Mouse (Mus musculus): Measurements from ENCODE around the gene Il6st.
A peak's percentile ranks its signal among the peaks of the same experiment; 100 is the strongest.
"Not testable (repeated sequence)": the region's sequence is repeated elsewhere in the genome, so short reads cannot be mapped to it uniquely, and the experiment has no call there.

The Il6st gene

DNA sequence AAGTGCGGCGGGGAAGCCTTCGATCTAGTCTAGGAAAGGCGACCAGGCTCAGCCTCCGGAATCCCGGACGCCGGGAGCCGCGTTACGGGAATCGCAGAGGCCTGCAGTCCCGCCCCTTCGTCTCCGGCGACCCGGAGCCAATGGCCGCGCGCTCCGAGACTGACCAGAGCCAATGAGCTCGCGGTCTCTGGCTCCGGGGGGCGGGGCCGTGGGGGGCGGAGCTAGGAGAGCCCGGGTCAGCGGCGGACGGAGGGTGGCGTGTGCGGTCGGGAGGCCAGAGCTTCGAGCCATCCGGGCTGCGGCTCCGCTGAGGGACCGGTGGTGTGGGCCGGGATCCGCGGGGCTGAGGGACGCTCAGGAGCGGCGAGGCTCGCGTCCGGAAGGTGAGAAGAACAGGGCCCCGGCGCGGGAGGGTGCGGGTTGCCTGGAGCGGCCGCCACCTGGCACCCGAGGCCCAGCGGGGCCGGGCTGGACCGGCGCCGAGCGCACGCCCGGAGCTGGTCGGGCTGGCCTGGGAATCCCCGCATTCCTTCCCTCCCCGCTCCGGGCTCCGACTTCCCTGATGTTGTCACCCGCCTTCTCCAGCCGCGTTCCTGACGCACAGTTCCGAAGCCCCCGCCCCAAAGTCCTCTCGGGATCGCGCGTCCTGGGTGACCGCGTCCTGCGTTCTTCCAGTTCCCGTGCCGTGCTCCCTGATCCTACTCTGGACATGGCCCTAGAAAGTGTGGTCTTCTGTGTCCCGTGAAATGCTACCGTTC lies at the start of gene Il6st:
TSS of gene Il6st (plus strand) at position 203 of the 758 bp plus-strand sequence.
- DNase-seq: peak; percentile 92 to 96

DNA sequence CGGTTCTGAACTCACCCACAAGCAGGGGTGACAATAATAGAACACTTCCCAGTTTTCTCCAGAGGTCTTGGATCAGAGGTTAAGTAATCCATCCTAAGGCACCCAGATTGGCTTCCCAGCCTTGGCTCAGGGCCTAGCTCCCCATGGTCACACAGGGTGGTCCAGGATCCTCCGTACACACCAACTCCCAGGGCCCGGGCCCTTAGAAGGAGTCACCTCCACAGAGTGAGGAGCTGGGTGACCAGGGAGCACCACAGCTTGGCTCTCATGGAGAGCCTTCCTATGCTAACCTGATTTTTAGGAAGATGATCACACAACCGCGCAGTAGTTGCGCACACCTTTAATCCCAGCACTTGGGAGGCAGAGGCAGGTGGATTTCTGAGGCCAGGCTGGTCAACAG lies 48.0 kb upstream of the Il6st start:
- DNase-seq: no peak

DNA sequence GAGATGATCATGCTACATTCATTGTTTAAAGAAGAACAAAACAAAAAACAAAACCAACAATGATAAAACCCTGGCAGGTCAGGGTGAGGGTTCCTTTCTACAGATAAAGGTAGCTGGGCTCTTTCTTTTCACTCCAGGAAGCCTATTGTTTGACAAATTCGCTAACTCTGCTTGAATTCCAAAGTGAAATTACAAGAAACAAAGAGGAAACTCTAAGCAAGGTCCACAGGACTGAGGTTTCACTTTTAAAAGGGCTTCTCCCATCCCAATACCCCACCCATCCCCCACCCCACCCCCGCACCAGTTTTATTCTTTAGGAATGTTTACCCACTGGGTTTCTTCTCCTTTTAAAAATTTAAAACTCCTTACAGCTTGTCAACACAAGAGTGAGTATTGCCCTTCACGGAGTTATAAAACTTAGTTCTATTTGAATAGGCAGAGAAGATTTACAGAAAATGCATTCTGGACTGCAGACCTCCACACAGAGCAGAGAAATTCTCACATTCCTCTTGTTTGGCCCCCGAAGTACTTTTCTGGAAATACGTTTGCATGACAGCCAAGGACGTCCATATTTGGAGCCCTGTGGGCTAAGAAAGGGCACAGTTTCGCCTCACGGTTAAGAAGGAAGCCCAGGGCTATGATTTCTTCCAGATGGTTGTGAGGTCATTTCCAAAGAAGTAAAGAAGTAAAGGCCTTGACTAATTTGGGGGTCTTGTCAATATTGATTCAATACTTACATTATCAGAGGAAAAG lies 47.3 kb upstream of the Il6st start:
- DNase-seq: no peak

DNA sequence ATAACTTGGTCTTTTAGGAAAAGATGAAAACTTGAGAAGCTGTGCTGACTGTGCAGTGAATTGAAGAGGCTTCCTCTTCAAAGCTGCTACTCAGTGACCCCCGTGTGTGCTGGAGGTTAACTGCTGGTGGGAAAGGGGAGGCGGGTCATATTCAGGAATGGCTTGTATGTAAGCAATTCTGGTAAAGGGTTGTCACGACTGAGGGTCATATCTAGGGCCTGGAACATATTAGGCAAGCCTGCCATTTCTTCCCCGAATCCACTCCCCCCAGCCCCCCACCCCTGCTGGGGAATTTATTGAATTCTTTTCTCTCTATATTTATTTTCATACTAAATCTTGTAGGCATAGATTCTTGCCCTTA lies 46.7 kb upstream of the Il6st start:
- no peak for DNase-seq

DNA sequence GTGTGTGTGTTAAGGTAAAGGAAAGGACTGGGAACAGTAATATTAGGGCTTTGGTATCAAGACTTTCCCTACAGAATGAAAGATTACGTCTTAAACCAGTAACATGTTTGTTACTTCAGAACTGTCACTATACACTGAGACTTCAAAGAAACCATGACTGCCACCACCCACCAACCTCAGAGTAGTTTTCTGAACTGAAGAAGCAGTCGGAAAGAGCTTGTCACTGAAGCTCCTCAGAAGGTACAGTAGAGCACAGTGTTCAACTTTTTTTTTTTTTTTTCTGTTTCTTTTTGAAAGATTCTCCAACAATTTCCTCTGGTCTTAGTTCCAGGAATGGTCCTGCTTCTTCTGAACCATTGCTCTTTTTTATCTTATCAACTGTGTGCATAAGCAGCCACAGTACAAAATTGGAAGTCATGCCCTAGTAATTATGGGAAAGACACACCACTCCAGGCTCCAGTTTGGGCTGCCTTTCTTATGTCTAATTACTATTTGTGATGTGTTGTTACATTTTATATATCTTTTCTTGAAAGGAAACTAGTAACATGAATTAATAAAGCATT lies 45.9 kb upstream of the Il6st start:
- DNase-seq: no peak

DNA sequence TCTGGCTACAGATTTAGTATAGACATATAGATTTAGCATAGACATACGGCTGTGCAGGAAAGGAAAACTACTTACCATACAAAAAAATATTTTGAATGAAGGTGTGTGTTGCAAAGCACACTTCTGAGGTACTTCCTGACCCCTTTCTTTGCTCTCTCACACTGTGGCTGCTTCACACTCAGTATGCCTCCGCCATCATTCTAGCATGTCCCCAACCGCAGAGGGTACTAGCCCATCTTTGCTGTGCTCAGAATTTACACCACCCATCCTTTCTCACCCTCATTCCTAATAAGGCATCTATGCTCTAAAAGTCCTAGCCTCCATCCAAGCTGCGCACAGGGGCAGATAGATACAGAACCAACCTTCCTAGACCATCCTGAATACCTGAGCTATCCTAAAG lies 45.3 kb upstream of the Il6st start:
- no peak for DNase-seq

DNA sequence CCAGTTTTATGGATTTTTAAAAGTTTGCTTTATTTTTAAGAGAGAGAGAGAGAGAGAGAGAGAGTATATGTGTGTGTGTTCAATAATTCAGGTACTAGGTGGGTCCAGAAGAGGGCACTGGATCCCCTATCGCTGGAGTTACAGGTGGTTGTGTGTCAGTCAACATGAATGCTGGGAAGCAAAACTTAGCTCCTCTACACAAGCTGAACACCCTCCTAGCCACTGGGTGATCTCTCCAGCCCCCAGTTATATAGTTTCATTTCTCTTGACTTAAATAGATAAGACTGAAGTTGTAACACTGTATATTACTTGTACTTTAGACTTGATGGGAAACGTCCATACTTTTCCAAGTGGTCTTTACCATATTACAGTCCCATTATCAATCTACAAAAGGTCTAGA lies 39.7 kb upstream of the Il6st start:
- DNase-seq: no peak

DNA sequence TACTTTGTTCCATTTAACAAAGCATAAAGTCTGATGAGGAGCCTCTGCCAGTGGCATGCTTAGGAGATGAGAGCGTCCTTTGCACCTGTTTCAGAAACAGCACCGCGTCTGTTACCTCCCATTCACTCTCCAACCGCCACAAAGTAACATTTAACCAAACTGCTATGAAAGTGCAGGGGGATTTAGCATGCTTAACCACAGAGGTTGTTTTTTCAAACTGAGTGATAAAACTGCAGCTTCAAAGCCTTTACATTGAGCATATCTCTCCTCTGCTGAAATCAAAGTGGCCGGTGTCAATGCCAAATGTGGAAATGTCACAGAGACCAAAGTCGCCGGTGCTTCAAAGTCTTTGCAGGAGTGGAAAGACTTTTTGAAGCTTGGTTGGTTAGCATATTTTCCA lies 39.2 kb upstream of the Il6st start:
- no peak for DNase-seq

DNA sequence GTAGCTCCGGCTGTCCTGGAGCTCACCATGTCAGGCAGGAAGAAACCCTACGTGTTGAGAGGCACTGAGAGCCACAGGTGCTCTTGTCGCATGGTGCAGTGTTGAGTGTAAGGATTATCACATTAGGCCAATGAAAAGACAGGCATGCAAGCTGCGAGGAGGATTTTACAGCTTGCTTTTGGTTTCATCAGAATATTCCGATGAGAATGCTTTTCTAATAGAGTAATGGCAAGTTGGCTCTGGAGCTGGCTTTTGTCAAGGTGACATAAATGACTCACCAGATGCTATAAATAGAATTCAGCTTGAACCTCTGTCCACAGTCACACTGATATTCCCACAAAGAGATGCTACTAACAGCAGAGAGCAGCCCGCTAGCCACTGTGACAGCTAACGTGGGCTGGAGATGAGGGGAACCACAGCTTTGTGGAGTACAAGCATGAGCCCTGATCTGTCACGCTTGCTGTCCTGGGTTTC lies 38.7 kb upstream of the Il6st start:
- no peak for DNase-seq

DNA sequence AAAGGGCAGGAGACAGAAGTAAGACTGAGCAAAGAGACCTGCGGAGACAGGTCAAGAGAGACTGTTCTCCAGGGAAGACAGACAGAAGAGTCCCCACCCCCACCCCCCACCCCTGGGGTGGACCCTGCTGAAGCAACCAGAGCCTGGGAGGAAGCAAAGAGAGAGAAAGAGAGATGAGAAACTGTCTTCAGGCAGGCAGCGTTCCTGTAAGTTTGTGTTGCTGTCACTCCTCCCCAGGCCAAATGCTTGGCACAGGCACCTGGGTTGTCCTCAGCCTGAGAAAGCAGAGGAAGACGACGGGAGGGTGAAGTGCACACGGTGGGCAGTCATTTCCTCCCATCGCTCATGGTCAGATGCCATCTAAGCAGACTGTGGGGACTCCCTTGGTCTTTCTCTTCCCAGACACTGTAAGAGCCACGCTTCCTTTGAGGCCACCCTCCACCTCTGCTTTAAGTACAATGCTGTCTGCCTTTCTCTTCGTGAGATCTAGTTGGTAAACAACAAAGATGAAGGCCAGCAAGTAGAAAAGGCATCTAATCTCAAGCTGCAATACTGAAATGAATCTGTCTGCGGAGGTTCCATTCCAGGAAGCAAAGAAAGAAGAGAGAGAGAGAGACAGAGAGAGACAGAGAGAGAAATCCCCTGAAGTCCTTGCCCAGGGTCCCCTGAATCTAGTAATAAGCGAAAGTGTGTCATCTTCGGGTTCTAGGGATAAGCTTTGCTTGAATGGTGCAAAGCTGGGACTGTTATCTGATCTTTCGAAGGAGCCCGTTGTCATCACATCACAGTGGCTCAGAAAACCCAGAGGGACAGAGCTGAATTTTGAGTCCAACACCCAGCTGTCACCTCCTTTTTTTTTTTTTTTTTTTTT lies 37.4 kb upstream of the Il6st start:
- no peak for DNase-seq

DNA sequence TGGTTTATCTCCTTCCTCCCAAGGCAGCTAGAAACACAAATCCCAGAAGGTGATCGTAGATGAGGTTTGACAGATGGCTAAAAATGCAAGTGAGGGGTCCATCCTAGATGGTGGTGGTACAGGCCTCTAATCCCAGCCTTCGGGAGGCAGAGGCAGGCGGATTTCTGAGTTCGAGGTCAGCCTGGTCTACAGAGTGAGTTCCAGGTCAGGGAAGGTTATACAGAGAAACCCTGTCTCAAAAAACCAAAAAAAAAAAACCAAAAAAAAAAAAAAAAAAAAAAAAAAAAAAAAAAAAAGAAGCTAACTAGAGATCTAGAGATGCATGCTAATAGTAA lies 36.8 kb upstream of the Il6st start:
- DNase-seq: not testable (repeated sequence)

DNA sequence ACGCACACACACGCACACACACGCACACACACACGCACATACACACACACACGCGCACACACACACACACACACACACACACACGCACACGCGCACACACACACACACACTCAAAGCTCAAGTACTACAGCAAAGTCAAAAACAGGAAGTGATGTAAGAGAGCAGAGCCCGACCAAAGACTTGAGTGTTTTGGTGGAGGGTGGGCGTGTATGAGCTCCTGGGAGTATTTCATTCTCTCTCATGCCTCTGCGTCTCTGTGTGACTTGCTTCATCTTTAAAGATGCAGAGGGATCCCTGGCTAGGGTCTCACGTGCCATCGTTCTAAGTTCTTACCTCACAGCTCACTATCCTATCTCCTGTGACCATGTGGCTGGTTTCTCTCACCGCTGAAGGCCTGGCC lies 36.3 kb upstream of the Il6st start:
- peak in 1 of 2 experiments; percentile 28 for DNase-seq

DNA sequence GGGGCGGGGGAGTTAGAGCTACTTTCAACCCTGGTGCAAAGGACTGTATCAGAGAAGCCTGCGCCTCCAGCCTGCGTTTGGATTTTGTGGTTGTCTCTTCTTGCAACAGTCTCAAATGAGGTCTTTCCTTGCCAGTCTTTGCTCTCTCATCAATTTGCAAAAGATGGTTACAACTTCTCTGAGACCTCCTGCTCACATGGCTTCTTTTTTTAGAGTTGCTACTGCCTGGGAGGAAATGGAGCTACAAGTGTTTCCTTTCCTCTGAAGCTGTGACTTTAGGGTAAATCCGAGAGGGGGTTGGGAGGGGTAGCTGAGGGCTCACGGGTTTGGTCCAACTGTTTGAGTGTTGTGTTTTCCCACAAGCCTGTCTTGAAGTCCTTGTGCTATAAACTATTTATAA lies 30.6 kb upstream of the Il6st start:
- no peak for DNase-seq

DNA sequence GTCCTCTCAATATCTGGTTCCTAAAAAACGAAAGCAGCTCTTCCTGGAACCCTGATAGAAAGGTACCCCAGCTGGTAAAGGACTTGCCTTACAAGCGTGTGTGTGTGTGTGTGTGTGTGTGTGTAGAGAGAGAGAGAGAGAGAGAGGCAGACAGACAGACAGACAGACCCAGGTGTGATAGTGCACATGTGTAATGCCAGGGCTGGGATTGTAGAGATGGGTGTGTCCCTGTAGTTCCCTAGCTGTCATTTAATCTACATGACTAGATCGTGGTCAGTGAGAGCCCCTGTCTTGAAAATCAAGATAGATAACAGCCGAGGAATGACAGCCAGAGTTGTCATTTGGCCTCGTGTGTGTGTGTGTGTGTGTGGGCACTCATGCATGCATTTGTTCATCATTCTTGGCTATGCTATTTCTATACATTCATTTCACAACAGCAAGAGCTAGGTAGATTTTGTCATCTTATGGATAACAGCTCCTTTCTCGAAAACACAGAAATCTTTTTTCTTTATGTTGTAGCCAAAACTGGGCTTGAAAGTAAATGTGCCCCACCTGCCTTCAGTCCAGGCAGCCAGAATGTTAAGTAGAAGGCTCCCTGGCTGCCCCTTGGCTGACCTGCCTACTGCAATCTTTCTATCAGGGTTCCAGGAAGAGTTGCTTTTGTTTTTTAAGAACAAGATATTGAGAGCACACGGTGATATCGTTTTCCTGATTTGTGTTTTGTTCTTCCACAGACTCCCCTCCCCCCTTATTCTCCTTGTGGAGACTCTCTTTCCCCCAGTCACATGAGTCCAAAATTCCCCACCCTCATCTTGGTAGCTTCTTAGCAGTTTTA lies 28.4 kb upstream of the Il6st start:
- no peak for DNase-seq

DNA sequence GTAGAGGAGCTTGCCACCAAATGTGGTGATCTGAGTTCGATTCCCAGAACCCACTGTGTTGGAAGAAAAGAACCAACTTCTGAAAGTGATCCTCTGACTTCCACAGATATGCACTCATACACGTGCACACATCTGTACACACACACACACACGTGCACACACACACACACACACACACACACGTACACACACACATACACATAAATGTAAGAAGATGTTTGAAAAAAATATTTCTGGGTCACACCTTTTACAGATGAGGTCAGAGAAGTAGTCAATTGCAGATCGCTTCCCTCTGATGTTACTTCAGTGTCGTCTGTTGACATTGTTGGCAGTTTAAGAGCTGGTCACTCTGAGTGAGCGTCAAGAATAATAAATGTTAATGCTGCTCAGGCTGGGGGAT lies 27.6 kb upstream of the Il6st start:
- DNase-seq: no peak

DNA sequence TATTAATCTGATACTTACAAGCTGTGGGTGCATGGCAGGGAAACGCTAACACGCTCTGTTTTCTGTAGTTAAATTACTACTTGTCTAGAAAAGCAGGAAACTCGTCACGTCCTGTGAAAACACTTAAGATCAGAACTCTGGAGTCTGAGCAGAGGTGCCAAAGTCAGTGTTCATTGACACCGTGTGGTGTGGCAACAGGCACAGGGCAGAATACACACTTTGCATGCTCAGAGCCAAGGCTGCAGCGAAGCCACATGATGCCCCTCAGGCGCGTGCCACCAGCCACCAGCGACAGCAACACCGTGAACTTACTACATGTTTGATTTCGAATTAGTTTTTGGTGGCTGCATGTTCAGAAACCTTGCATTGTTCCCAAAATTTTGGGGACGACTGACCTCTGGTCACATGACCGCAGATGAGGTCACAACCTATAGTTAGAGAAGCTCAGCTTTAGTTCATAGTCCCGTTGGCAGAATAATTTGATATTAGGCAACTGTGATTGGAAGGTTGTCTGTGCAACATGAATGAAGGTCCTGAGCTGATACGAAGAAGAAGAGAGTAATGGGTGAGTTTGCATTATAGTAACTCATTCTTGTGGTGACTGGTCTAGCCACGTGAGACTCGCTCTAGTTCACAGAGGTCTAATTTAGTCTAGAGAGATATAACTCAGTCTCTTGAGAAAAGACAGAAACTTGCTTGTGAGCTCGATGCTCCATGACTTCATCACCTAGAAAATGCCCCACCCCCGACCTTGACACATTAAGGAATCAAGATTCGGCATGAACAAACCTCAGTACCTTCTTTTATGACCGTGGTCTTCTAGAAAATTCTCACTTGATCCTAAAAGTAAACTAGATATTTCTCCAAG lies 25.6 kb upstream of the Il6st start:
- DNase-seq: no peak

DNA sequence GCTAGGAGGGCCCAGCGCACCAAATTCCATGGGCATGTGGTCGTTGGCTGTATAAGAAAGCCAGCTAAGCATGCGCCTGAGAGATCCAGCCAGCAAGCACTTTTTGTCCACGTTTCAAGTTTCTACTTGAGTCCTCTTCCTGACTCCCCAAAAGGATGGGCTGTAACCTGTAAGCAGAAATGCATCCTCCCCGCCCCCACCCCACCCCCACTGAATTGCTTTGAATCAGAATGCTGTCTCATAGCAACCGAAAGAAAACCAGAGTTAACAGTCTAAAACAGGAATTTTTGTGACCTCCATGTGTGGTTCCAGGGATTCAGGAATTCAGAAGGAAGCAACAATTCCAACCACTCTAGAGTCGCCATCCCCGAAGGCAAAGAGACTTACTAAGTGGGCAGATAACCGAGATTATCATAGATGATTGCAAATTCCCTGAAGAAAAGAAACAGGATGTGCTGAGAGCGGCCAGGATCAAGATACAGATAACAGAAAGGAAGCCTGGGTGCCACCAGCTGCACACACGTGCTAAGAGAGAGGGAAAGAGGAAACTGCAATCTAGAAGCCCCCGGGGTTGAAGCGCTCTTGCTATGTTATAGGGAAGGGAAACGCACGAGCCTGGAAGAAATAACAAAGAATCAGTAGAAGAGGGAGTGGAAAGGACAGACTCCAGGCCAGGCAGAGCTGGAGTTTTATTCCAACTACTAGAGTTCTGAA lies 24.6 kb upstream of the Il6st start:
- DNase-seq: peak in 1 of 2 experiments; percentile 28

DNA sequence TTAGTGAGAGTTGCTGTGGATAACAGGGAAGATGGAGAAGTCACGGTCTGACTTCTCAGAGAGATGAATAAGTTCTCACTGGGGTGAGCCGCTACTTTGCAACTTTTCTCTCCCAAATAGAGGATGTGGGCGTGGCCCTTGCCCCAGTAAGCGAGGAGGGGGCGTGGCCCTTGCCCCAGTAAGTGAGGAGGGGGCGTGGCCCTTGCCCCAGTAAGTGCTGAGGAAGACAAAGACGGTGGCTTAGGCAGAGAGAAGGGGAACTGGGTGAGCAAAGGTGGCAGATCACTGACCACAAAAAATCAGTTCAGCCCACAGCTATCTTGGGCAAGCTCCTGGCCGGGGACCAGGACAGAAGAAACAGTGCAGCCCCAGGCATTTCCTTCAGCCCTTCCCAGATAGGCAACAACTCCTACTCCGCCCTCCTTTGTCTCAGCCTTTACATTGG lies 23.9 kb upstream of the Il6st start:
- peak; percentile 81 to 84 for DNase-seq

DNA sequence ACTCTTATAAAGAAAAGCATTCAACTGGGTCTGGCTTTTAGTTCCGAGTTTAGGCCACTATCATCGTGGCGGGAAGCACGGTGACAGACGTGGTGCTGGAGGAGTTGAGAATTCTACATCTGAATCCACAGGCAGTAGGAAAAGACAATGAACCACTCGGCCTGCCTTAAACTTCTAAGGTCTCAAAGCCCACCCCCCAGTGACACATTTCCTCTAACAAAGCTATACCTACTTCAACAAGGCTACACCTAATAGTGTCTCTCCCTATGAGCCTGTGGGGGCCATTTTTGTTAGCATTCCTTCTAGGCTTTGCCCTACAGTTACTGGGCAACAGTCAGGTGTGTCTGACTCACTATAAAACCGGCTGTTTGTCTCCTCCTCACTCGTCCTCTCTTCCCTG lies 23.2 kb upstream of the Il6st start:
- DNase-seq: no peak

DNA sequence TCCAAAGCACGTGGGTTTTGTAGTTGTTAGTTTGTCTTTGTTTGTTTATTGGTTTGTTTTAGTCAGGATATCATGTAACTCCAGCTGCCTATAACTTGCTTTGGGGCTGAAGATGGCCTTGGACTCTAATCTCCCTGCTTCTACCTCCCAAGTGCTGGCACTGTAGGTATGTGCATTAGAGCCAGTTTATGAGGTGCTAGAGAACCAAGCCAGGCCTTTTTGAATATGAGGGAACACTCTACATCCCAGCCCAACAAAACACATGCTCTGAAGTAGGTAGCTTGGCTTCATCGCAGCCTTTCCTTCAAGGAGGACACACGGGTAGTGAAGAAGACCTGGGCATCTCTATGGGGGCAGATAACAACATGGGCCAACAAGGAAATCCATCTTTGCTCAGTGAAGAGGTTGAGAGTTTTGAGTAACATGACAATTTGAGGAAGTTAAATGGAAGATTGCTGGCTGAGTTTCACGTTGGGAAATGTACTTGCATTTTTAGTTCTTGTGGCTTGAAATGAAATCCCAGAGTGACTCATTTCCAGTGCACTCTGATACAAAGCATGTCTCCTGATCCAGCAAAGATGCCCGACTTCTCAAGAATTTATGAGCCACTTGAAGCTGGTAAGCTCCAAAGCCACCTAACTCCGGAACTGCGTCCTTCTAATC lies 20.9 kb upstream of the Il6st start:
- no peak for DNase-seq
